Mouse (Mus musculus) brain, embryonic 18.5 days (tissue): Measurements from ENCODE around the gene Padi3.

Experiments
- DNase-seq: peaks from one replicate; pipeline ENCODE4 v3.0.0-alpha.2; 2012; ENCODE audit warnings: low read depth, low spot score

Gene Padi3

GRCm38 (mm10) chr4:140815996-140816917 lies 5.8 kb upstream of the Padi3 start:
- DNase-seq, result no peak

GRCm38 (mm10) chr4:140815496-140815895 lies 5.0 kb upstream of the Padi3 start:
- DNase-seq, result no peak

DNA sequence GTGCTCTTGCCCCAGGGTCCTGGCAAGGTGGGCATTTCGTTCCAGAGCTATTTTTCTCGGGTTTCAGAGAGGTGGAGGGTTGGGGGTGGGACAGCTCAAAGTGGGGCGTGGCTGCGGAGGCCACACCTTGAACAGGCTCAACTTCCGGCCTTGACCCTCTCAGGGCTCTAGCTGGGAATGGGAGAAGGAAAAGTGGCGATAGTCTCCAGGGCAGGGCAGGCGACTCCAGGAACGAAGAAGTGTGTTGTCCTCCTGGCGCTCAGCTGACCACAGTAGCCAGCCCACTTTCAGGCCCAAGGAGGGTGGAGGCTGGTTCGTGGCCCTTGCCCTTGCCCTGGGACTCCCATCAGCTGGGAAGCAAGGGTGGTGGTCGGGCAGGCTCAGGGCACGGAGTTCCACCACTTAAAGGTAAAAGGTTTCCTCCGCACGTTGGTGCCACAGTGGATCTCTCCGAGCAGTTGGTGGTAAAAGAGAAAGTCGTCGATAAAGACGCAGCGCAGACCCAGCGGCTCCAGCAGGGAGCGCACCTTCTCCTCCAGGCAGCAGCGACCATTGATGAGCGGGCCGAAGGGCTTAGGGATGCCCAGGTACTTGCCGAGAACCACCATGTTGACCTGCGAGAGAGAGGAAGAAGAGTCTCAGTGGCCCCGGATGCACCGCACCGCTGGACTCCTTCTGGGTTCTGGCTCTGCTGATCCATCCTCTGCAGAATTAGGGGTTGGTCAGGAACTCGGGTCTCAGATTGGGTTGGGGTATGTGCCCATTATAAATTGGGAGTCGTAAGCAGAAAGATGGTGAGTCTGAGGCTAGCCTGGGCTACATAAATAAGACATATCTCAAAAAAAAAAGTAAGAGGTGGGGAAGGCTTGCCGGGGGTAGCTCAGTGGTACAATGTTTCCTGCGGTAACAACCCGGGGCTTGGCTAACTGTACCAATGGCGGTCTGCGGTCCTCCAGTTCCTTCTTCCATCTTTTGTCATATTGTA lies 4.1 kb upstream of the Padi3 start:
- DNase-seq, result no peak

DNA sequence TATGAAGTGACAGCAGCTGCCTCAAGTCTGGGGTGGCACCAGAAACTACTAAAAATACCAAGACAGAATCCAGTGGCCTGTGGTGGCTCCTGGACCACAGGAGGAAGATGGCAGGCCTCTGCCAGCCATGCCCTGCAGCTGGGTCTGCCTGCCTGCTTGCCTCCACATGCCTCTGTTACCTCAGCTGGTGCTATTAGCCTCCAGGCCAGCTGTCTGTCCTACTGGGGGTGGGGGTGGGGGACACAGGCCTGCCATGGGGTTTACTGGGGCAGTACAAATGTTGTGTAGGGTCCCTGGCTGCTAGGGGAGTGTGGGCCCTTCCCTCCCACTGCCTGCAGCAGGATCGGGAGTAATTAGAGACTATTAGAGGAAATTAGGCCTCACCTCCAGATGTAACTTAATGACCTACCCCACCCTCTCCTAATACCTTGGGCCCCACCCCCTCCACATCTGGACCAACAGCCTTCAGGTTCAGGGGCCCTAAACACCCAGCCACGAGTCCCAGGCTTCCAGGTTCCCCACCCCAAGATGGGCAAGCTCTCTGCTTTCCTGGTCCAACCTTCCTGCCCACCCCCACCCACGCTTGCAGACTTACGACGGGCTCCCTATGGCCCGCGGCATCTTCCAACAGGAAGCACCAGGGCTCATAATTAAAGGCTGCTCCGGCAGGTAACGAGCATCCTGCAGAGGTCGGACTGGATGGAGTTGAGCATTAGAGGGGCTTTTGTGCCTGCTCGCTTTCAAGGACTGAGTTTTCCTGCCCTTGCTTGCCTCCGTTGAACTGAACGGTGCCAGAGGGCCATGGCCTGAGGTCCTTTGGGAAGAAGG lies 3.1 kb upstream of the Padi3 start:
- DNase-seq, result no peak

GRCm38 (mm10) chr4:140812609-140813008 lies 2.2 kb upstream of the Padi3 start:
- DNase-seq, result no peak

DNA sequence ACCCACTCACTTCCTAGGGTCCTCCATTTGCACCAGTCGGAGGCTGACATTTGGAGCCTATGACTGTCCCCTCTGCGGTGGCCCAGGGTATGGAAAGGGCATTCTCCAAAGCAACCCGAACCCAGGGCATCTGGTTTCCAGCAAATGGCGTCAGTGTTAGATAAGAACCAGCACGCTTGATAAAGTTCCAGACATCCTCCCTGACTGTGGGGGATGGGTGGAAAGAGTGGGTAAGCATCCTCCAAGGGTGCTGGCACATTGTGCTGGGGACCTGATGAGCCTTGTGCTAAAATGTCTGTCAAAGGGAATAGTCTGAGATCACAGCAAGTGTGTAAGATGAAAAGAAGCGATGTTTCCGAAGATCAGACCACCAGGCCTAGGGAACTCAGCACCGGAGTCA lies 1.7 kb upstream of the Padi3 start:
- DNase-seq, result no peak

DNA sequence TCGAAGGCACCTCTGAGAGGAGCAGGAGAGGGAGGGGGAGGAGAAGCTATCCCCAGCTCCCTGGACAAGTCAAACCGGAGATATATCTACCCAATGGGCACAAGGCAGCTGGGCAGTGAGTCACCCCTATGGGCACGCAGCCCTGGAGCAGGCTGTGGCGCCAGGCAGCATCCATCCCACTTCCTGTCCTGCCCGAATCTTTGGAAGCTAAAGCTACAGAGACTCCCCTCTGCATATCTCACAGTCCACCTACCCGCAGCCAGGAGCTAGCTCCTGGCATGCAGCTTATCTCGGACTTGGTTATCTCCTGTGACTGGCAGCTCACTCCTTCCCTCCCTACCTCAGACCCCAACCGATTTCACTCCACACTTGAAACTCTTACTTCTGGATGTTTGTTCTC lies 1.3 kb downstream of the Padi3 start:
- no peak for DNase-seq

GRCm38 (mm10) chr4:140804601-140805000 lies 5.8 kb downstream of the Padi3 start:
- no peak for DNase-seq

GRCm38 (mm10) chr4:140801364-140801763 lies 9.1 kb downstream of the Padi3 start:
- DNase-seq, result no peak

DNA sequence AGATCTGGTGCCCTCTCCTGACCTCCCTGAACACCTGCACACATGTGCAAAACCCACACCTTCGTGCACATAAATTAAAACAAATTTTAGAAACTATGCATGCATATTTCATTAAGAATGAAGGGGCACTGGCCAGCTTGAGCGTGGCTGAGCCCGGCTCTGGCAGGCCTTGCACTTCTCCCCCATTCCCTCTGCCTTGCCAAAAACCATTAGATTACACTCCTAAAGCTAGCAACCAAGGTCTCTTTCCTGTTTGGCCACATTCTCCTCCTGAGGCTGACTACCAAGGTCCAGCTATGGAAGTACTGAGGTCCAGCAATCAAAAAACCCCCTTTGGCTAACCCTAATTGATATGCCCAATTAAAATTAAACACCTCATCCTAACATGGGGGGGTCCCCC lies 13.7 kb downstream of the Padi3 start:
- DNase-seq, result no peak

DNA sequence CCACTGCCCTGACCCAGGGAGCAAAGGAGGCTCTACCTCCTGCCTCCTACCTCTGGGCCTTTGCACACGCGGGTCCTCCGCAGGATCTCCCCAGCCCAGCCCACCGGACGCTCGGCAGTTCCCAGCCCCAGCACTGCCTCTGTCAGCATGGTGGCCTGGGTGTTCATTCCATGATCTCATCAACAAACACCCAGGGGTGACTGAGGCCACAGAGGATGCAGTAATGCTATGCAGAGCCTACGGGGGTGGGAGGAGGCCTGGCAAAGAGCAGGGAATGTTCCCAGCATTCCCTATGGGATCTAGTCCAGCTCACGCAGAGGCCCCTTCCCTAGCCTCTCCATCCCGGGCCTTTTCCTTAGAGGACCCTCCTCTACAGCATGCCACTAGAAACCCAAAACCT lies 15.8 kb downstream of the Padi3 start:
- DNase-seq, result no peak

GRCm38 (mm10) chr4:140793795-140794194 lies 16.7 kb downstream of the Padi3 start:
- DNase-seq, result no peak

DNA sequence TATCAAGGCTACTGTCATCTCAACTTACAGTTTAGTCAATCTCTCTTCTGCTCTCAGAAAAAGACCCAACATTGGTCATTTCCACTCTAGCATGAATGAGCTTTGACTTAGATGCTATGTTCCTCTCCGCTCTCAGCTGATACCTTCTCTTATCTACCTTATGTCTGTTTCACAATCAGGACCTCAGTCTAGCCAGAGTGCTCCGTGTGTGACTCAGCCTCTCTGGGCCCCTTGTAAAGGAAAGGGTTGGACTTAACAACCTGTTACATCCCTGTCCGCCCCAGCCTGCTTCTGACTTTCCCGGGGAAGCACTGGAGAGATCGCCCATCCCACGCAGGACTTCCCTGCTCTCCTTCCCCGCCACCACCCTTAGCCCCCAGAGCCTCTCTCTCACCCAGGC lies 17.9 kb downstream of the Padi3 start:
- DNase-seq, result no peak

GRCm38 (mm10) chr4:140791071-140791470 lies 19.4 kb downstream of the Padi3 start:
- no peak for DNase-seq

GRCm38 (mm10) chr4:140789983-140790382 lies 20.5 kb downstream of the Padi3 start:
- DNase-seq, result no peak

DNA sequence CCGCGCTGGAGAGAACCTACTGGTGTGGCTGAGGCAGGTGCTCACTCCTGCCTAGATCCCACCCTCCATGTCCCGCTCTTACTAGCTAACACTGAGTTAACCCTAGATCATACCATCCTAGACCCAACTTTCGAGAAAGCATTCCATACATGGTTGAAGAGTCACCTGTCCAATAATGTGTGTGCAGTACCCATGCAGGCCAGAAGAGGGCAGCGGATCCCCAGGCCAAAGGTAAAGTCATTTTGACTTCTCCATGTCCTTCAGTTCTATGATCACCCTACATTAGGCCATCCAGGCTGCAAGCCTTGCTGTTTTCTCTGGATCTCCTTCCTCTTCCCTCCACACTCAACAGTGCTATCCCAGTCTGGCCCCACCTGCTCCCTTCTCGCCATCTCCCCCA lies 21.5 kb downstream of the Padi3 start:
- DNase-seq, result no peak

DNA sequence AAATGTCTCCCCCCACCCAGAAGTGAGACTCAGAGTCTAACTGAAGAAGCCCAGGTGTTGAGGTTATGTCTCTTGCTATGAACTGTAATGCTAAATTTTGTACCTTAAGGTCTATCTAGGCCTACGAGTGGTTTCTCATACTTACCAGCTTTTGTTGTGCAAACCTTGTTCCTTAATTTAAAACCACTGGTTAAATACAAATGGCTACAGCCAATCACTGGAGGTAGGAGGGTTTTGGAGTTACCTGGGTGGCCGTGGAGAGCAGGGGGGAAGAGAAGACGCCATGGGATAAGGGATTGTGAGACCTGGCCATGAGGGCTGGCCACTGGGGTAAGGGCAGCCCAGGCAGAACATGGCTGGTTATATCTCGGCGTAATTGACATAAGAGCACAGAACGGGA lies 22.2 kb downstream of the Padi3 start:
- no peak for DNase-seq

GRCm38 (mm10) chr4:140787414-140787813 lies 23.0 kb downstream of the Padi3 start:
- DNase-seq, result no peak

- DNase-seq, result no peak
Observed at GRCm38 (mm10) chr4:140785217-140785616, 25.2 kb downstream of the Padi3 start.

GRCm38 (mm10) chr4:140784292-140784945 lies 26.0 kb downstream of the Padi3 start:
- no peak for DNase-seq

DNA sequence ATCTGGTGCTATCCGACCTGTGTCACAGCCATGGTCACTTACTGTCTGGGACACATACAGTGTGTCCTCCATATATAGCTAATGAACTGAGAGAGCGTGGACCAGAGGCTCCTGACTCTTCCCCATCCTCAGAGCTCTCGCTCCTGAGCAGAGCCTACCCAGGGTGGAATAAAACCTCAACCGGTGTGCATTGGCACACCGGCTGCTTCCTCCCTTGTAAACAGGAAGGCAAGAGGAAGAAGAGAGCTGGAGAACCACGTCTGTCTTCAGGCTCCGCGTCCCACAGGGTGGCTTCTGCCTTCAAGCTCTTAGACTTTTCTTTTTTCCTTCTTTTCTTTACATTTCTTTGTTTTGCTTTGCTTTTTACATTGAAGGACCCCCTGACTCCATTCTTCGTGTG lies 27.6 kb downstream of the Padi3 start:
- DNase-seq, result no peak
